In genomic region chr9:77931740-77932139, GRCm38 (mm10) we compare ENCODE assay signal across 17 mouse cellular contexts. TPM values are rescaled to one million over a fixed set of nuclear protein-coding genes. Genes with fewer than 3 reads are reported as not detected.
DNase-seq lines count a peak whose midpoint lies in the region; ATAC-seq and TF ChIP-seq lines count a peak whose summit lies in the region.
"Had no signal": no experiment of that assay in that cellular context is flagged by ENCODE, and none has a peak within 500 bp of the region (broad histone marks: within the 10 kb centered on the region; RNA-seq: fewer than 3 reads in every experiment).

No protein-coding gene starts in this region.

- H3K27me3 ChIP-seq in heart, embryonic 14.5 days (ENCODE audit: control insufficient read depth, insufficient read depth, low read length) = no peaks in the 10 kb centered on the region
- H3K27me3 ChIP-seq in testis, adult 2 months (ENCODE audit: control insufficient read depth, insufficient read depth, low read length) = no peaks in the 10 kb centered on the region
- no peaks in the 10 kb centered on the region for H3K27me3 ChIP-seq in hindbrain, embryonic 12.5 days
- H3K27me3 ChIP-seq in midbrain, embryonic 14.5 days (ENCODE audit: control insufficient read depth, insufficient read depth, low read length) = no peaks in the 10 kb centered on the region
- H3K27me3 ChIP-seq: limb, embryonic 15.5 days had no signal

- H3K9ac ChIP-seq in heart, embryonic 14.5 days (ENCODE audit: low read length) = peak overlapping the region; percentile 48
- H3K9ac ChIP-seq in hindbrain, embryonic 12.5 days = no peak overlapping the region
- H3K9ac ChIP-seq in midbrain, embryonic 14.5 days (replicated peaks; ENCODE audit: low read length) = peak overlapping the region; percentile 13; the same call in 1 of the 2 replicates
- H3K9ac ChIP-seq: limb, embryonic 15.5 days had no signal

- peak overlapping the region in 1 of 2 experiments; percentile 44; a peak in 2 of 4 replicates for H3K27ac ChIP-seq in heart, embryonic 14.5 days (replicated peaks in 1 of 2; ENCODE audit: control insufficient read depth in 1 of 2, insufficient read depth in 1 of 2, low read depth in 2 of 2, low read length in 2 of 2)
- peak overlapping the region; percentile 63 for H3K27ac ChIP-seq in testis, adult 2 months (ENCODE audit: control insufficient read depth, insufficient read depth, low read depth, low read length)
- peak overlapping the region; percentile 71 for H3K27ac ChIP-seq in hindbrain, embryonic 12.5 days
- H3K27ac ChIP-seq in midbrain, embryonic 14.5 days (replicated peaks; ENCODE audit: low read depth, low read length) = no peak overlapping the region
- H3K27ac ChIP-seq: kidney, postnatal 0 days; limb, embryonic 15.5 days; stomach, postnatal 0 days had no signal

- H3K4me2 ChIP-seq in heart, embryonic 14.5 days (ENCODE audit: low read length) = no peak overlapping the region
- no peak overlapping the region for H3K4me2 ChIP-seq in hindbrain, embryonic 12.5 days (replicated peaks)
- H3K4me2 ChIP-seq in midbrain, embryonic 14.5 days (ENCODE audit: low read length) = no peak overlapping the region
- H3K4me2 ChIP-seq: limb, embryonic 15.5 days had no signal

- TF ChIP-seq CTCF in testis, adult 2 months (IDR thresholded peaks at IDR 0.05; ENCODE audit: control insufficient read depth, insufficient read depth, insufficient replicate concordance, low read depth, low read length) = no peak

- peaks cover 29 to 55% of the 10 kb centered on the region in 2 experiments for H3K4me1 ChIP-seq in heart, embryonic 14.5 days (ENCODE audit: control insufficient read depth in 2 of 2, insufficient read depth in 2 of 2, low read length in 2 of 2)
- H3K4me1 ChIP-seq in testis, adult 2 months (ENCODE audit: control insufficient read depth, insufficient read depth, low read length) = peaks cover 3% of the 10 kb centered on the region; the same call in 1 of the 2 replicates
- peaks cover 42% of the 10 kb centered on the region for H3K4me1 ChIP-seq in hindbrain, embryonic 12.5 days
- H3K4me1 ChIP-seq in midbrain, embryonic 14.5 days (ENCODE audit: control insufficient read depth, insufficient read depth, low read length) = peaks cover 4% of the 10 kb centered on the region; the same call in 1 of the 2 replicates

- no peak for DNase-seq in heart, adult 9 months (ENCODE audit: low spot score in 2 of 2)
- DNase-seq in testis, postnatal 14 days (ENCODE audit: low spot score) = no peak
- DNase-seq in midbrain, embryonic 14.5 days = no peak
- DNase-seq in embryo, embryonic 11 days = no peak
- DNase-seq in ovary, postnatal 36 days (ENCODE audit: low spot score) = no peak
- DNase-seq: adrenal gland, postnatal 14 days; cerebellum, adult 9-11 months; lung, adult 18-20 months; lung, postnatal 4 days; thymus, postnatal 4 days had no signal

- H3K4me3 ChIP-seq in heart, embryonic 14.5 days (ENCODE audit: control insufficient read depth in 1 of 2, insufficient read depth in 1 of 2, low read depth in 1 of 2, low read length in 2 of 2) = no peak overlapping the region
- no peak overlapping the region for H3K4me3 ChIP-seq in testis, adult 2 months (ENCODE audit: control insufficient read depth, low read depth, low read length)
- H3K4me3 ChIP-seq in hindbrain, embryonic 12.5 days = no peak overlapping the region
- H3K4me3 ChIP-seq in midbrain, embryonic 14.5 days (replicated peaks; ENCODE audit: low read depth, low read length) = no peak overlapping the region
- H3K4me3 ChIP-seq: limb, embryonic 15.5 days had no signal

- ATAC-seq in heart, embryonic 14.5 days (ENCODE audit: insufficient number of reproducible peaks, insufficient read depth, low FRiP score, low read depth) = no peak
- no peak for ATAC-seq in hindbrain, embryonic 12.5 days (ENCODE audit: low FRiP score)
- no peak for ATAC-seq in midbrain, embryonic 14.5 days (ENCODE audit: low FRiP score, low TSS enrichment)
- ATAC-seq: CD4-positive, CD25-positive, alpha-beta regulatory T cell, adult 4 months had no signal

- H3K36me3 ChIP-seq in heart, embryonic 14.5 days (ENCODE audit: control insufficient read depth, insufficient read depth, low read length) = no peaks in the 10 kb centered on the region
- H3K36me3 ChIP-seq in testis, adult 2 months (ENCODE audit: control insufficient read depth, insufficient read depth, low read length) = no peaks in the 10 kb centered on the region
- H3K36me3 ChIP-seq in hindbrain, embryonic 12.5 days = no peaks in the 10 kb centered on the region
- no peaks in the 10 kb centered on the region for H3K36me3 ChIP-seq in midbrain, embryonic 14.5 days (ENCODE audit: control insufficient read depth, insufficient read depth, low read length)
- H3K36me3 ChIP-seq: limb, embryonic 15.5 days had no signal

- no peak for TF ChIP-seq POLR2A in testis, adult 2 months (IDR thresholded peaks at IDR 0.05; ENCODE audit: control insufficient read depth, low read depth, low read length)

- H3K9me3 ChIP-seq in heart, embryonic 14.5 days (ENCODE audit: control insufficient read depth, low read length) = no peaks in the 10 kb centered on the region; the same call in 1 of the 2 replicates
- H3K9me3 ChIP-seq in hindbrain, embryonic 12.5 days (replicated peaks) = no peaks in the 10 kb centered on the region
- H3K9me3 ChIP-seq in midbrain, embryonic 14.5 days (ENCODE audit: control insufficient read depth, low read length) = no peaks in the 10 kb centered on the region
- H3K9me3 ChIP-seq: limb, embryonic 15.5 days had no signal

- 70% methylated on average over 5 of the region's 5 CpGs for WGBS in heart, embryonic 14.5 days
- 71% methylated on average over 5 of the region's 5 CpGs for WGBS in hindbrain, embryonic 12.5 days
- 70% methylated on average over 5 of the region's 5 CpGs for WGBS in midbrain, embryonic 14.5 days

RNA-seq across cellular contexts. Expression of gene Elovl5, which starts 14.6 kb away (rescaled TPM):
- 80.3 and 86.7 TPM in 2 replicates for polyA plus RNA-seq in heart, embryonic 14.5 days (2014; fragmentation: Nextera tagmentation; extraction: Ambion mirVana)
- polyA plus RNA-seq in testis, adult 2 months (2012; rRNA removed) = 54.1 and 74.7 TPM in 2 replicates
- polyA plus RNA-seq in hindbrain, embryonic 12.5 days (2016; fragmentation: Nextera tagmentation; extraction: Ambion mirVana) = 68.6 and 69.3 TPM in 2 replicates
- polyA plus RNA-seq in midbrain, embryonic 14.5 days (2014; fragmentation: Nextera tagmentation; extraction: Ambion mirVana) = 58.5 and 71.4 TPM in 2 replicates
